Mouse (Mus musculus): ENCODE results near the gene Adgrl3.
"Not testable (repeated sequence)": the region's sequence is repeated elsewhere in the genome, so short reads cannot be mapped to it uniquely, and the experiment has no call there.

Adgrl3 gene

DNA sequence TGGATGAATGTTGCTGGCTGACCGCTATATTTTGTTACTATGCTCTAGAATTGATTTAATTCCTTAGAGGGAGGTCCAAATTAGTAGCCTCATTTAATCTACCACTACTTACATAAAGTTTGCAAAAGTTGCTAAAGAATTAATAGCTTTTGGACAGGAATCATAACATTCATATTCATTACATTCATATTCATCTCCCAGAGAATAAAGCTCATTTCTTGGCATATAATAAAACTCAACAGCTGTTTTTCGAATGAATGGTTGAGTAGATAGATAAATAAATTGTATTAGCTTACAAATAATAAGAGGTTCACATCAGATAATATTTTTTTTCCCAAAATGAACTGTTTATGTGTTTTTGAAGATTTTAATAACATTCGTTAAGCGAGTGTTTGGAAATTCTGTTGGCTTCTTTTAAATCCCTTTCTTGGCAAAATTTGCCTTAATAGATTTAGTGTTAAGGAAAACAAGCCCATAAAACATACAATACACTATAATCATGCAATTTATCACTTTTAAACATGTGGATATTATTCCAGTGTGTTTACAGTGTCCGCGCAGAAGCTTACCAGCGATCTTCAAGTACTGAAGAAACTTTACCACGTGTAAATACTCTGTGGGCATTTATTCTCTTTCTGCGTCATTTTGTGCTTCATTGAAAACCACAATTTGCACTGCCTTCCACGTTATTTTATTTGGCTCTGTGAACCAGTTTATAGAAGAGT is 350.4 kb downstream of the Adgrl3 start:
- DNase-seq (ENCODE audit: low spot score in 2 of 2) = no peak

DNA sequence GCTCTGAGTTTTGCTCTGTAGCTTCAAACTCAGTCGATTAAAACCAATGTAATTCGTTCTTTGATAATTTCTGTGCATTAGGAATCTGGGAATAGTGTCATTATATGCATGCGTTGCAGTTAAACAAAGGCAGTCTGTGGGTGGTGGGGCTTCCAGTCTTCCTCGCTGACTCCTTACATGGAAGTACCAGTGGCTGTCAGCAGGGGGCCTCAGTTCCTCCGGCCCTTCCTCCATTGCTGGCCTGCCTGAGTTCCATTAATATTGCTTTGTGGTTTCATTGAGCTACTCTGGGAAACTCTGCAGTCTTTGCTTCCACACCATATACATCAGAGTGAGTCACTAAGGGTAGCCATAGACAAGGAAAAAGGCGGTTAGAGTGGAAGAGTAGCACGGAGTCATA is 356.1 kb downstream of the Adgrl3 start:
- DNase-seq (ENCODE audit: low spot score in 2 of 2) = no peak

DNA sequence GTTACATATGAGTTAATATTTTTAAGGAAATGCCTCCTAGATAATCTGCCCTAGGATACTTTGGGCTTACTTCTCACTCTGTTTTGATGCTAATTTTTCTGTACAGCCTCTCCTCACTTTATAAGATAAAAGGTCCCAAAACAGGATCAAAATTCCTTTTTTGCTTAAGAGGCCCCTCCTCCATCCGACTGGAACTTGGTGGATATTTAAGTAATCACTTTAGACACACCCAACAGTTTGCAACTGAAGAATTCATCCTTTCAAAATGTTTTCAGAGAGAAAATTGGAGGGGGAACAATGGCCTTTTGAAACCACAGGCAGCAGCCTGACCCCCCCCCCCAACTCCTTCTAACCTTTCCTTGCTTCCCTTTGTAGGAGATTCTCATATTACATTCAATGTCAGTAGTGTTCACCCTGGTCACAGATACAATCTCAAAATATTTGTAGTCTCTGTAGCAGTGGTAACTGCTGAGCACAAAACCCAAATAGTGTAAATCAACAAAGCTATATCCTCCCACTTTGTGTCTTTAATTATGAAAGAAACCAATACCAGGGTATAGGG is 385.7 kb downstream of the Adgrl3 start:
- no peak for DNase-seq (ENCODE audit: low spot score in 2 of 2)

DNA sequence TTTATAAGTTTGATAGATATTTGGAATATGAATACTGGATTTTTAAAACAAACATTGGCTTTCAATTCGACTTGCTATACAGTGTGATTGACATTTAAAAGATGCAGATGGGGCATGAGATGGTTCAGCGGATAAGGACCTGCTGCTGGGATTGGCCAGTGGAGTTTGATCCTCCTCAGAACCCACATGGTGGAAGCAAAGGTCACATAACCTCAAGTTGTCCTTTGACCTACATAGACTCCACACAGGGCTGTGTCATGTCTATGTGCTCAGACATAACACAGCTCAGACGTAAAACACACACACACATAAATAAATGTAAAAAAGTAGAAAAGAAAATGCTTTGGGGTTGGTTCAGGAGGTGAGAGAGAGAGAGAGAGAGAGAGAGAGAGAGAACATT is 397.4 kb downstream of the Adgrl3 start:
- DNase-seq (ENCODE audit: low spot score in 2 of 2) = no peak

DNA sequence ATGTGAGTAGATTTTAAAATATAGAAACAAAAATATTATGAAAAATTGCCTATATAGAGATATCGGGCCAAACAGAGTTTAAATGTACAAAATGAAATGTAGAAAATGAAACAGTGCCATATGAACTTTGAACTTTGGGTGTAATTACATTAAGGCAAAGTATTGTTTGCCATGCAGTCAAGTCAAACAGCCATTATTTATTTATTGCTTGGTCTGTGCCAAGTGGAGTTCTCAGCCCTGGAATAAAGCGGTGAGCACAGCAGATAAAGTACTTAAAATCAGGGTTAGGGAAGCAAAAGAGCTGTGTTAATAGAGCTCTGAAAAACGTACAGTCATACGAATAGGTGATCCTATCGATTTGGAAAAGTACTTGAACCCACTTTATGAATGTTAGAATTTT is 407.5 kb downstream of the Adgrl3 start:
- no peak for DNase-seq (ENCODE audit: low spot score in 2 of 2)

DNA sequence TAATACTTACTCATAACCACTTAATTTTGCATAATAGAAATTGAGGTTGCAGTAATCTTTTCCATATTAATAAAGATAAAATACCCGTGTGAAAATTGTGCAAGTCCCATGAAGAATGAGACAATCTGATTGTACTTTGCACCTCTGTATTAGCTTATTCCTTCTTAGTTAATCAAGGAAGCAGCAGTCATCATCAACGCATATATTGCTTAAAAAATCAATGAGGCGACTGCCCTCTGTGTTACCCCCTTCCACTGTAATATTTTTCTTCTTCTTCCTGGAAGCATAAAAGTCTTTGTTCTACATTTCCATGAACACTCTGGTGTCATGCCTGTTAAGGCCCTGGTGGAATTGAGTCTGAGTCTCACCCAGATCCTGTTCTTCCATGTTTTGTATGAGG is 416.4 kb downstream of the Adgrl3 start:
- no peak for DNase-seq (ENCODE audit: low spot score in 2 of 2)

DNA sequence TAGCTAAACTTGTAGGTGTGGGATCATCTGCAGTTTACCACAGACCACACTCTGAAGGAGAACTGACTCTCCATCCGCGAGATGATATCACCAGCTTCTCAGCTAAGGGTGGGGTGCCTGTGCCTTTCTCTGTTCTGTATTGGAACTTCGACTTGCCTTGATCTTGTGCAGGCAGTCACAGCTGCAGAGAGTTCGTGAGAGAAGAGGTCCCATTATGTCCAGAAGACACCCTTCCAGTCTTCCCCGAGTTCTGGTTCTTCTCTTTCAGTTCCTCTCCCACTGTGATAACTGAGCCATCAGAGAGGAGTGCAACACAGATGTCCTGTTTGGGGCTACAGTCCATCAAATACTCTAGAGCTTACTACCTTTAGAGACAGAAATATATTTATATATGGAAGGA is 422.2 kb downstream of the Adgrl3 start:
- no peak for DNase-seq (ENCODE audit: low spot score in 2 of 2)

DNA sequence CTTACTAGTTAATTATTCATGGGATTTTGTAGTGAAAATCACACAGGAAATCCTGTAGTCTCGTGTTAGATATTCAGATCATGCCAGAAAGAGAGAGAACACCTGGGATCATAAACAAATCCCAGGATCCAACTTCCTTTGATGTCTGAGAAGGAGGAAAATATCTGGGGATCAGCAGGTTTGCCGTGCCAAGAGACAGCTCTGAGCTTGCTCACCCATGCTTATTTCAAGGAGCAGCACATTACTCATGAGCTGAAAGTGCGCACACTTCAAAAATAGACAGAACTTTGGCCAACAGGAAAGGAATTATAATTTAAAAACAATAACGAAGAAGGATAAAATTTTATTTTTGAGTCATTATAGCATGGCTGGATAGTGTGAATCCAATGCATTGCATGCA is 446.0 kb downstream of the Adgrl3 start:
- DNase-seq (ENCODE audit: low spot score in 2 of 2) = peak; percentile 30 to 31

DNA sequence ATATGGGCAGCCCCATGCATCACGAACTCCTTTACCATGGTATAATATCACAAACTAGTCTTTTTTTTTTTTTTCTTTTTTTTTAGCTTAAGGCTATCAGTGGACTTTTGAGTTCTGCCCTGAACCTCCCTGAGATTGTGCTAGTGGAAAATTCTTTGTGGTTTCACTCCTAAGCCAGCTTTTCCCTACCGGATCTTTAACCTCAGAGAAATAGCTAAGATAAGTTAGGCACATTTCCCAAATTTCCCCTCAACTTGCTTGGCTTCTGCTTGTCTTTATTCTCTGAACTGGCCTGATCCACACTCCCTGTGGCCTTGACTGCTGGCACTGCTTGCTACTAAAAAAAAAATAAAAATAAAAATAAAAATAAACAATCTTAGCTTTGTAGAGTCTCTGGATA is 454.7 kb downstream of the Adgrl3 start:
- no peak for DNase-seq (ENCODE audit: low spot score in 2 of 2)

DNA sequence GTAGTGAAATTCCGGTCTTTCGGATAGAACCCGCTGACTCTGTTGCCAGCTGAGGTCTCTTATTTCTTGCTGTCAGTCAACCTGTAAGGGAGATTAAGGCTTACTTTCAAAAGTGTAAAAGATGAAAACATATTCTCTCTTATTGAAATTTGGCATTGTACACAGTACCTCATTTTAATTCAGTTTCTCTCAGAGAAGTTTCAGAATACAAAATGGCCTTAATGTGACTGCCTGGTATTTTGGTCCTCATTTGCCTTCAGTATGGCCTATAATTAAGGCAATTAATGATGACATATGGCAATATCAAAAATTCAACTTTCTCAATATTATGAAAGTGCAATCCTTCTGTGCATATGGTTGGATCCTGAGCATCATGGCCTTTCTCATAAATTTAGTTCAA is 455.5 kb downstream of the Adgrl3 start:
- DNase-seq (ENCODE audit: low spot score in 2 of 2) = no peak

DNA sequence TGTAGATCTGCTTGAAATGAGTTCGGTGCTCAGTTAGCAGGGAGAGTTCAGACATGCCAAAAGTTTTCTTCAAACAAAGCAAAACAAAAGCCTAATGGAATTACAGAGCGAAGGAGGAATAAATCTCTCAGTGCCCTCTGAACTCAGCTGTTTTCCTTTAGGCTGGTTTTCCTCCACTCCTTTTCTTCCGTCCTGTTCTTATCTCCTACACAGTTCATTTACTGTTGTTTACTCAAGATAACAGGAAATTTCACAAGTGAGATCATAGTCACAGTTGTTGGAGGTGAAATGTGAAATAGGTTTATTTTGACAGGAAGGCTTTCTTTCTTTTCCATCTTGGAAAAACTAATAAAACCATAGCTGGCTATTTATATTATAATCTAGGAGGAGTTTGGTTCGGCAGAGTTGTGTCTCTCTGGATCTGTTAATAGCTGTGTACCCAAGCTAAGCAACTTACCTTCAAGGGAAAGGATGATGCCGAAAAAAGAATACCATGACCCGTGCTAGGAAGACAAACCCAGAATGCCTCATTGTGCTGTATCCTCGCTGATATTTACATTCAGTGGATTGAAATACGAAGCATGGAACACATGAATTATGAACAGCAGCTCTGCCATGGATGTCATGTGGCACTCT is 456.2 kb downstream of the Adgrl3 start:
- DNase-seq (ENCODE audit: low spot score in 2 of 2) = no peak

DNA sequence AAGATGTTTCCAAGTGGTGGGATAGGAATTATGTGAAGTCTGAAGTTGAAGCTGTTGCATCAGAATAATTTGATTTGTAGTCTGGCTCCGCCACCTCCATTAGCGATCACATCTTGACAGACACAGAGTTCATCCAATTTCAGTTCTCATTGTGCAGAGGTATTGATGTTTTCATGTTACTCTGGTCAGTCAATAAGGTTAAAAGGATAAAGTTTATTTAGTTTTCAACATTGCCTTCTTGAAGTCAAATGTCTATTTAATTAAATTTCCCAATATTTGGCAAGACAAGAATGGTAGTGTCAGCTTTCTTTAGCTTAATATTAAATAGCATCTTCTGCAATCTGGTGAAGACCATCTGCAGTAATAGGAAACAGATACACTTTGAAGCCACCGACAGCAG is 461.0 kb downstream of the Adgrl3 start:
- DNase-seq (ENCODE audit: low spot score in 2 of 2) = no peak

DNA sequence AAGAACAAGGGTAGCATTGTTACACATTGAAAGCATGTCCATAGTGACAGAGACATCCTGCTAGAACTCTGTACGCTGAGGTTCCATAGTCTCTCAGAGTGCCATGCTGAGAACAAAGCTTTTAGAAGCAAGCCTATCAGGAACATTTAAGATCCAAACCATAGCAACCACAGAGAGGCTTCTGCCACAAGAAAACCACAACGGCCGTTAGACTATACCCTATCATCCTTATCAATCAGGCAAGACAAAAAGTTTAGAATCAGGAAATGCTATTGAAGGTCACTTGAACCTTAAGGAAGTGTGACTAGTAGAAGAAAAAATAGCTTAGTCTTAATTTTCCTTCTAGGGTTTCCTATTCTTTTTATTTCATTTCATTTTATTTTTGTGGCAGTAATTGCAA is 464.0 kb downstream of the Adgrl3 start:
- no peak for DNase-seq (ENCODE audit: low spot score in 2 of 2)

DNA sequence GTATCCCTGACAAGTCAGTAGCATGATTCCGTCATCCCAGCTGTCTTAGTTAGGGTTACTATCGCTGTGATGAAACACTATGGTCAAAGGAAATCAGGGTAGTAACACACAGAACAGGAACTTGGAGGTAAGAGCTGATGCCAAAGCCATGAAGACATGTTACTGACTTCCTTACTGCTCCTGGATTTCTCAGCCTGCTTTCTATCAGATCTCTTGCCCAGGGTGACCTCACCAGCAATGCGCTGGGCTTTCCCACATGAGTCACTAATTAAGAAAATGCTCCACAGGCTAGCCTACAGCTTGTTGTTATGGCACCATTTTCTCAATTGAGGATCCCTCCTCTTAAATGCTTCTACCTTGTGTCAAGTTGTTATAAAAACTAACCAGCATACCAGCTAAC is 481.1 kb downstream of the Adgrl3 start:
- no peak for DNase-seq (ENCODE audit: low spot score in 2 of 2)

DNA sequence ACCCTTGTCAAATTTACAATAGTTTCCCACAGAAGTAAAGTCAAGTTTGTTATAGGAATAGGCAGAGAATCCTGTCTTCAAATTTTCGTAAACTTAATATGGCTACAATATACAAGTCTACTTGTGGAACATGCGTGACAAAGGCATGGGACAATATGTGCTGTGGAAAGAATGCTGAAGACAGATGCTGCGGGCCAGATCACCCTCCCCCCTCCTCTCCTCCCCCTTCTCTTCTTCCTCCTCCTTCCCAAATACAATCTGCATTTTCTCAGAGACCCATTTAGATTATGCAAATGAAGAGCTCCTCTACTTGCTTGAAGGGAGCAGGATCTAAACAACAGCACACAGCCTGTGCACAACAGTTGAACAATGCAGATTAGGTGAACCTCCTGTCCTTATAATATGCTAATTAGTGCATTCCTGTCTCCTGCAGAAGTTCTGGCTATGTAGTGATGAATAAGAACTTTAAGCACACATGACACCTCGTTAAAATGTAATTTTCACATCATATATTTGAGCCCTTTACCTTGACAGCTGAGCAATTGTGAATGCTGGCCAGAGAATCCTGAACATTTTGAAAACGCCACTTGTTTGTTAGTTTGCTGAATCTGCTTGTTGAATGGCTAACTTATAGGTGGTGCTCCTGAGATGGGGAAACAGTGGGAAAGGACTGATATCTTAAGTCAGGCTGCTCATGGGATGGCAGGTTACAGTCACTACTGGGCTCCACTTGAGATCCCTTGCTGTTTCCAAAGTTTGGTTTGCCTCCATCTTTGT is 499.0 kb downstream of the Adgrl3 start:
- DNase-seq (ENCODE audit: low spot score in 2 of 2) = no peak

DNA sequence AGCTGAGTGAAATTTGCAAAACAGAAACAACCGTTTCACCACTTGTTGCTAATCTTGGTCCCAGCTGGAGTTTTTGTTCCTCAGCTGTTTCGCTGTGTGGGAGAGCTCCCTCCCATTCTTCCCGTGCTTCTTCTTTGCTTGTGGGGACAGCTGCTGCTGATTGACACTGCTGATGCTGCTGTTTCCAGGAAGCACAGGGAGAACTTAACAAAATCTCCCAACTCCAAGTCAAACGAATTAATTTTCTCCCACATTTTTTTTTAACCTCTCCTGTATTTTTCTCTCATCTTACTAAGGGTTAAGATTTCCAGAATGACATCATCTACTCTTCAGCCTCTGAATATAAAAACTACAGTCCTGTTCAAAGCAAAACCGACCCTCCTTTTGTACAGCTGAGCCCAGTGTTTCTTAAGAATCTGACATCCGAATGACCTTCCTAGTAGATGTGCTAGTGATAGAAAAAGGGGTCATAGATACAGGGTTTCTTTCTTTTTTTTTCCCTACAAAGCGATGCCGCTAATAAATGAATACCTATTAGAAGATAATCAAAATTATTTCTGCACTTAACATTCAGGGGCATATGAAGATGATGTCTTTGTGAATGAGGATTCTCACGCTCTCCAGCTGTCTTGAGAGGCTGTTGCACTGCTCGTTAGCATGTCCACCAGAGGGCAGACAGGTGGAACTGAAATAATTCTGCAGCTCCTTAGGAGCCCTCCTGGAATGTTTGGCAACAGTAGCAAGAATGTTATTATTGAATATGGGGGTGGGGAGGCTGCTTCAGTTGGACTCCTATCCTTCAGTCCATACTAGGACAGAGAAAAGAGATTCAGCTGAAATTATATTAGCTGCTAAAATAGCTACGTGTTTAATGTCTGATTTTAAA is 499.8 kb downstream of the Adgrl3 start:
- DNase-seq (ENCODE audit: low spot score in 2 of 2) = peak; percentile 36 to 57

DNA sequence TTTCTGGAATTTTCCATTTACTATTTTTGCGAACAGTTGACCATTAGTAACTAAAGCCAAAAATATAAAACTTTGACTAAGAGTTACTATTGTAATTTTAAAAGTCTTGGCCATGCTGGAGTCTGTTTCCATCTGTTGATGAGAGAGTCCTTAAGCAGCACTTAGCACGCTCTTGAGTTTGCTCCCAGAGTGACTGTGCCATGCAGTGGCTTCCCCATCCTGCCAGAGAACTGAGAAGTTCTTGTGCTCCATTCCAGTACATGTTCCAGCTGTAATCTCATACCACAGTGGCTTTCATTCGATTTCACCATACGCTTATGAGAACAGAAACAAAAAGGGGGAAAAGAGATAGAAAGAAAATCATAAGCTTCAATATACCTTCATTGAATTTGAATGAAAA is 502.8 kb downstream of the Adgrl3 start:
- DNase-seq (ENCODE audit: low spot score in 2 of 2) = no peak

DNA sequence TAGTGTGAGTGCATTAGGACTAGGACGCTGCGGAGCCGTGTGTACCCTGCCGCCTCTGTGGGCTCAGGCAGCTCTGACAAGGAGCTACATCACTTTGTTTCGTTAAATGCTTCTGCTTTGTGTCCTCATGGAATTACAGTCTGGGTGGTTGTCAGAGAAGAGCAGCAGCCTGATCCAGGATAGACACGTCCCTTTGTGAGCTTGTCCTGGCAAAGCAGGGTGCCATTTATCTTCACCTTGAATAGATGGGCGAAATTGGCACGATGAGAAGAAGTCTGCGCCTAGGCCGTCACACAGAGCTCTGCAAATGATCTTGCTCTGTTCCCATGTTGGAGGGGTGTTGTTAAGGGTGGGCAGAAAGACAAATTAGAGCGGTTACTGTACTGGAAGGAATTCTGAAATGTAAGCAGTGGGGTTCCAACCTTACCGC is 504.6 kb downstream of the Adgrl3 start:
- DNase-seq (ENCODE audit: low spot score in 2 of 2) = no peak

DNA sequence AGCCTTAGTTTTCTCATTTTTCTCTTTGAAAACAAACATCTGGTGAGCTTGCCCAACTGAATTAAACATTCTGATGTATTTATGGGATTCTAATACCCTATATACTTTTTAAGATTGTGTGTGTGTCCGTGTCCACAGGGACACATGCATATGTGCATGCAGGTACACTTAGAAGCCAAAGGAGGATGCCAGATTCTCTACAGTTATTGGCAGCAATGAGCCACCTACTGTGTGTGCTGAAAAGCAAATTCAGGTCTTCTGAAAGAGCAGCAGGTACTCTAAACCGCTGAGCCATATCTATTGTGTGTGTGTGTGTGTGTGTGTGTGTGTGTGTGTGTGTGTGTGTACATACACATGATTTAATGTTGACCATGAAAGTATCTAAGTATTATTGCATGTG is 505.4 kb downstream of the Adgrl3 start:
- DNase-seq (ENCODE audit: low spot score in 2 of 2) = no peak

DNA sequence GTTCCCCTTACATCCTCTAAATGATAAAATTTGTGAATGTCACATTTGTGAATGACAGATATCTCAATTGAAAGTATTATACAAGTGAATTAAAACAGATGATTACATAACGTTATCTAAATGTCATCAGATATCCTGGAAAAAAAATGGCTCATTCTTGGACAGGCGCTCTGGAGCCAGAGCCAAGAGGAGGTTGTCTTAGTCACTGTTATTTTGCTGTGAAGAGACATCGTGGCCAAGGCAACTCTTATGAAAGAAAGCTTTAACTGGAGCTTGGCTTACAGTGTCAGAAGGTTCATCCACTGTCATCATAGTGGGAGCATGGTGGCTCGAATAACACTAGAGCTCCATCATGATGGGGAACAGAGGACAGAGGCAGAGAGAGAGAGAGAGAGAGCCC is 511.7 kb downstream of the Adgrl3 start:
- no peak for DNase-seq (ENCODE audit: low spot score in 2 of 2)

DNA sequence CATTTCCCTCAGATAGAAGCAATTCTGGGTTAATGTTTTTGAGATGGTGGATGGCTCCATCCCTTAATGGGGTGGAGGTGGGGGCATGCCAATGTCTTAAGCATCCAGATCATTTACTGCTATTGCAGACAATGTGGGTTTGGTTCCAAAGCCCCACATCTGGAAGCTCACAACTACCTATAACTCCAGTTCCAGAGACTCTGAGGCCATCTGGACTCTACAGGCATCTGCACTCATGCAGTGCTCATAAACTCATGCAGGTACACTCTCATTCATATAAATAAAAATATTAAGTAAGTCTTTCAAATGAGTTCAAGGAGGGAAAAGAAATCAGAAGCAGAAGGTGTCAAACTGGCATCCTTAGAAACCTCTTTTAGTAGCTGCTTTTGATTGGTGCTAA is 530.3 kb downstream of the Adgrl3 start:
- no peak for DNase-seq (ENCODE audit: low spot score in 2 of 2)

DNA sequence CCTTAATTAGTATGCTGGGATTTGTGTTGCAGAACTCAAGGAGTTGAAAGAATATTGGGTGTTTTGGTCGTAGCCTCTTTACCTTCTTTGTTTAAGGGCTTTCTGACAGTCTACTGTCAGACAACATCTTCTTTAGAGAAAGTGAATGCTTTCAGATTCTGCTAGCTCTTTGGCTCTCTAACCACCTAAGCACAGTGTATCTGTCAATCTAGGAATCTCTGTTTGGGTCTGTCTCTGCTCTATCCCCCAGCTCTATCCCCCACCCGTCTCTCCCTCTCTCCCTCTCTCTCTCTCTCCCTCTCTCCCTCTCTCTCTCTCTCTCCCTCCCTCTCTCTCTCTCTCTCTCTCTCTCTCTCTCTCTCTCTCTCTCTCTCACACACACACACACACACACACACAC is 535.2 kb downstream of the Adgrl3 start:
- DNase-seq (ENCODE audit: low spot score in 2 of 2) = not testable (repeated sequence)

All from right cerebral cortex, adult 2 months (tissue).